Mouse (Mus musculus): Measurements from ENCODE around the gene Slc5a12. TPM values are rescaled to one million over a fixed set of nuclear protein-coding genes. Genes with fewer than 3 reads are reported as not detected.

The Slc5a12 gene
- polyA plus RNA-seq (2014; fragmentation: Illumina TruSeq; extraction: RNeasy Lipid Tissue Mini Kit (QIAGEN cat#74804); ENCODE audit: low read depth, low replicate concordance): not detected

GRCm38 (mm10) chr2:110596932-110597331, at the start of gene Slc5a12:
Gene Slc5a12 (plus strand): TSS chr2:110597298.

Other genes starting within 250 kb of the Slc5a12 start
- gene Fibin, start 234.1 kb upstream of the Slc5a12 start, polyA plus RNA-seq (2014; fragmentation: Illumina TruSeq; extraction: RNeasy Lipid Tissue Mini Kit (QIAGEN cat#74804); ENCODE audit: low read depth, low replicate concordance): 18.0 TPM
- 0.58 TPM for gene Muc15, start 124.0 kb downstream of the Slc5a12 start, polyA plus RNA-seq (2014; fragmentation: Illumina TruSeq; extraction: RNeasy Lipid Tissue Mini Kit (QIAGEN cat#74804); ENCODE audit: low read depth, low replicate concordance)